Mouse (Mus musculus): ENCODE measurements around the gene Il27ra.
"Not testable (repeated sequence)": the region's sequence is repeated elsewhere in the genome, so short reads cannot be mapped to it uniquely, and the experiment has no call there.

The Il27ra gene

GRCm38 (mm10) chr8:84015833-84016232 is 26.6 kb downstream of the Il27ra start:
- DNase-seq: no peak

DNA sequence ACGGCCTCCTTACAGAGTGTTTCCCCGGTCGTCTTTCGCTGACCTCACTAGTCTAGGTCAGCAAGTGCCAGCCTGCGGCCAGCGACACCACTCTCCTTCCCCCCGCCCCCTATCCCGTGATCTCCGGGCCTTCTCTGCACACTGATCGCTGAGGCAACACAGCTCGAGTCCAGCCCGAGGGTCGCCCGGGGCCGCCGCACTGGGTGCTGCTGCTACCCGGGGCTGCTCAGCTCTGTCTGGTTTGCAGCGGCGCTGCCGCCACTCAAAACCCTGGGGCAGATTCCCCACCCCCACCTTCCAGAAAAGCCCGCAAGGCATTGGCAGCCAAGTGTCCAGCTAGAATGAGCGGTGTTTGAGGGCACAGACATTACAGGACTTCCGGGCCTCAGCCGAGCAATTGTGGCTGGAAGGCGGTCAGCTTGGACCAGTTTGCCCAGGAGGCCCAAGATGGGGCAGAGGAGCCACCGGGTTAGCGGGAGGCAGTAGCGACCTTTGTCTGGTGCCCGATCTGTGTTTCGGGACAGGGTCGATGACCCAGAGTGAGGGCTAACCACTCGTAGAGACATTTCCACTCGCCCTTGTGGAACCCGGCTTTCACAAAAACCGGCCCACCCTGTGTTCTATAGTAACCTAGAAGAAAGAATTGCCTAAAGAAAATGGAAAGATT is 29.8 kb downstream of the Il27ra start:
- DNase-seq: peak; percentile 32

GRCm38 (mm10) chr8:84011705-84012498 is 30.5 kb downstream of the Il27ra start, which contains the start of gene 2210011C24Rik:
Gene 2210011C24Rik, minus strand, starts transcription at chr8:84012171.
- peak; percentile 80 for DNase-seq

DNA sequence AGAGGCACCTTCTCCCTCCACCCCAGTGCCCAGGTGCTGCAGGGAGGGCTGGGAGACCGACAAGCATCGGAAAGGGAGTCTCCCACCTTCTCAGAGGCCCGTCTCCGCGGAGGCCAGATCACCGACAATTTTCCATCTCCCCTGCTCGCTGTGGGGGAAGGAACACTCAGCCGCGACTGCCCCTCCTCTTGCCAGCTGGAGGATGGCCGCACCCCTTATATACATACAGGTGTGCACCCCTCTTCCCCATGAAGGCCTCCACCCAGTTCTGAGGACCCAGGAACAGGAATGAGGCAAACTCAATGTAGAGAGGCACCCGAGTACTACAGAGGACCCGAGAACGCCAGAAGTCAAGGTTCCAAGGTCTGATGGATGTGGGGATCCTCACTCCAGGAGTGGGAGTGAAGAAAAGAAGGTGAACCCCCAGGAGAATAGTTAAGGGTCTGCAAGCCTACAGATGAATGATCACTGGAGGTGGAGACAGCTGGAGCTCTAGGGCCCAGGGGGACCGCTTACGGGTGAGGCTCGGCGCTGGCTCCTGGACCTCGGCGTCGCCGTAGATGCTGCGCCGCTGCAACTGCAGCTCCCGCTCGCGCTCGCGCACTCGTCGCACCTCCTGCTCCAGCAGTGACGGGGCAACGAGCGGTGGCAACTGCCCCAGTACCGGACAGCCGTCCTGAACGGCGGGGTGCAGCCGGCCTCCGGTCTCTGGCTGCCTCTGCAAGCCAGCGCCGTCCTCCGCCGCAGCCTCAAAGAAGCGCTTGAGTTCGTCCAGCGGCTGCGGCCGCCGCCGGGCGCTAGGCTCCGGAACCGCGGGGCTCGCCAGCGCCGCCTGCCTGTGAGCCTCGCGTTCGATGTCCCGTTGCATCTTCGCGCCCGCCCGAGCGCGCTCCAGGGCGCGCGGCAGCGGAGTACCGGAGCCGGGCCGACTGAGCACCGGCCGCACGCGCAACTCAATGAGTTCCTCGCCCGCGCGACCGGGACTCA is 31.5 kb downstream of the Il27ra start:
- DNase-seq: peak; percentile 83

- peak; percentile 93 for DNase-seq
Measured at GRCm38 (mm10) chr8:84009876-84010275, 32.5 kb downstream of the Il27ra start.

DNA sequence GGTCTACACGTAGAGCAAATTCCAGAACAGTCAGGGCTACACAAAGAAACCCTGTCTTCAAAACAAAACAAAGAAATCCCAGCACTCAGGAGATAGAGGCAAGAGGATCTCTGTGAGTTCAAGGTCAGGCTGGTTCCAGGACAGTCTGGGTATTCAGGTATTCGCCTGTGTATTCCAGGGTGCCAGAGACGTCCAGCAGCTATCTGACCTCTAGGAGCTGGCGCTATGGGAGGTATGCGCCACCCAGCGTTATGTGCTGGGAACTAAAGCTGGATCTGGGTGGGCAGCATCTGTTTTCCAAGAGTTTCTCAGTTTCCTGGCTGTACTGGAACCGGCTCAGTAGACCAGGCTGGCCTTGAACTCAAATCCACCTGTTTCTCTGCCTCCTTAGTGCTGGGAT is 34.0 kb downstream of the Il27ra start:
- no peak for DNase-seq

DNA sequence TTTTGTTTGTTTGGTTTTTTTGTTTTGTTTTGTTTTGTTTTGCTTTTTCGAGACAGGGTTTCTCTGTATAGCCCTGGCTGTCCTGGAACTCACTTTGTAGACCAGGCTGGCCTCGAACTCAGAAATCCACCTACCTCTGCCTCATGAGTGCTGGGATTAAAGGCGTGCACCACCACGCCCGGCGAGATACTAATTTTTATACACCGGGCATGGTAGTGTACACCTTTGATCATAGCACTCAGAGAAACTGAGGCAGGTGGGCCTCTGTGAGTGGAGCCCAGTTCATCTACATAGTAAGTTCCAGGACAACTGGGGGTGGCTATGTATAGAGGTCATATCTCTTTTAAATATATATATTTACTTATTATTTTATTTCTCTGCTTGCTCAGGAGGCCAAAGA is 36.9 kb downstream of the Il27ra start:
- DNase-seq: not testable (repeated sequence)

- DNase-seq: peak; percentile 97
Measured at GRCm38 (mm10) chr8:84004533-84005201, 37.7 kb downstream of the Il27ra start.

GRCm38 (mm10) chr8:84003612-84004246 is 38.7 kb downstream of the Il27ra start:
- DNase-seq: no peak

GRCm38 (mm10) chr8:84002957-84003611 is 39.3 kb downstream of the Il27ra start:
- no peak for DNase-seq

DNA sequence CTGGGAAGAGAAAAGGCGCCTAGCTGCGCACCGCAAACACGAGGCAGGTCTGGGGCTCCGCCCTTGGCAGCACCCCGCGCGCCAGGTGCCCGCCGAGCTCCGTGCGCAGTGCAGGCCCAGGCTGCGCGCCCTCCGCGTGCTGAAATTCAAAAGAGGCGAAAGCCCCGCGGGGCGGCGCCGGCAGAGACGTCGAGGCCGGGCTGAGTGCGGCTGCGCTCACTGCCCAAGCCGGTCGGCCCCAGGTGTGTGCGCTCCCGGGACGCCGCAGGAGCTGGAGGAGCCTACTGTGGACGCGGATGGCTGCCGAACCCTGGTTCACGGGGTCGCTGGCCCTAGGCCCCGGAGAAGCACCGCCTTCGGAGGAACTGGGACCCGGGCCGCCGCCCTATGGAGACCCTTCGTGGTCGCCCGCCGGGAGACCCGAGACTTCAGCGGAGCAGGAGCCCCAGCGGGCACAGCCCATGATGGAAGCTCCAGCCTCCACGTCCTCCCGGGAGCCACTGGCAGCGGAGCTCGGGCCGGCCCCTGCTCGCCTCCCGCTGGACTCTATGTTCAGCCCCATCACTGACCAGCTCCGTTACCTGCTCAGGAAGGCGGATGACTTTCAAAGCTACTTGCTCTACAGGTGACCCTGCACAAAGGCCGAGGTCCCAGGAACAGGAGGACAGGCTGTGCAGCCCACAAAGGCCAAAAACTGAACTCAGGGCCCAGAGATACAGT is 40.9 kb downstream of the Il27ra start, which contains the start of gene 1700067K01Rik:
TSS of gene 1700067K01Rik (plus strand) at position 222 of the 720 bp plus-strand sequence.
- no peak for DNase-seq

- DNase-seq: no peak
Measured at GRCm38 (mm10) chr8:83999825-84000224, 42.6 kb downstream of the Il27ra start.

DNA sequence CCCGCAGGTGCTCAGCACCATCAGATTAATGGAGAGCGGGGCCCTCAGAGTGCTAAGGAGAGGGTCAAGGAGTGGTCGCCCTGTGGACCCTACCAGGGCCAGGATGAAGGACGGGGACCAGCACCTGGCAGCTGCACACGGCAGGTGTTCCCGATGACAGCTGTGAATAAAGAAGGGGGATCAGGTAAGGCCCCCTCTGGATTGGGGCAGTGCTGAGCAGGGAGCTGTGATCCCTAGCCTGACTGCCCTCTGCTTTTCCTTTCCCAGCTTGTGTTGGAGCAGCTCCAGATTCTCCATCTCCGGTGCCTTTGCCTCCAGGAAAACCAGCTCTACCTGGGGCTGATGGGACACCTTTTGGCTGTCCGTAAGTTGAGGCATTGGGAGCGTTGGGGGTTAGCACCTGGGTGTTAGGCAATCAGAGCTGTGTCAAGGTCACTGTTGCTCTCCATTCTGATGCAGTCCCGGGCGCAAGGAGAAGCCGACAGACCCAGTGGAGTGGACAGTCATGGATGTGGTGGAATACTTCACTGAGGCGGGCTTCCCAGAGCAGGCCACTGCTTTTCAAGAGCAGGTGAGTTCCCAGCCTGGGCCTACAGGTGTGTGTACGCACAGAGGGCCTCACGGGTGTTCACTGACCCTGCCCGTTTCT is 43.2 kb downstream of the Il27ra start:
- DNase-seq: no peak

- DNase-seq: peak; percentile 75
Measured at GRCm38 (mm10) chr8:83998231-83999056, 43.9 kb downstream of the Il27ra start.

- DNase-seq: peak; percentile 44
Measured at GRCm38 (mm10) chr8:83997511-83998141, 44.8 kb downstream of the Il27ra start, which contains the start of gene Samd1. Gene Samd1, plus strand, starts transcription at chr8:83997672.

- DNase-seq: peak; percentile 95
Measured at GRCm38 (mm10) chr8:83996567-83997505, 45.6 kb downstream of the Il27ra start.

GRCm38 (mm10) chr8:83995973-83996372 is 46.4 kb downstream of the Il27ra start:
- DNase-seq: no peak
